Mouse (Mus musculus) yolk sac, embryonic 10.5 days (tissue): ENCODE results near the gene Ednrb.
A peak's percentile ranks its signal among the peaks of the same experiment; 100 is the strongest.

Experiments used
- DNase-seq: peaks from one replicate; pipeline ENCODE4 v3.0.0-alpha.2; 2017; ENCODE audit warnings: low spot score

The Ednrb gene

DNA sequence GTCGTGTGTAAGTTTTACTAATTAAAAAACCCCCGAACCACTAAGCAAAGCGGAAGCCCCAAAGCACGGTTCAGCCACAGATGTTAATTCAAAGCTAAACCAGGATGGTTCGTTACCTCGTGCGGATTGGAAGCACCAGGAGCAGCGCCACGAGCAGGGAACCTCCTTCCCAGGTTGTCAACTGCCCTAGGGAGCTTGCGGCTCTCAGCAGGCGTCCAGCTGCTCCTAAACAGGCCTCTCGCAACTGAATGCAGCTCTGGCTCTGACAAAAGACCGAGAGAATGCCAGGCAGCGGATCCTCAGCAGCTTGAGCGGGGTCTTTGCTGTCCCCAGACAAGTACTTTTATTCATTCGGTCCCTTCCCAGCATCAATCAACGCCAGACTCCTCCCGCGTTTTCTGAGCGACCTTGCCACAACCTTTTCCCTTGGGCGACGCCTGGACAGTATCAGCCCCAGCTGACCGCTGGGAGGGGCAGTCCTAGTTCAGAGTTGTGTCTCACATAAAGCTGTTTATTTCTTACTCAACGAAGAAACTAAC is at the start of gene Ednrb:
Gene Ednrb, minus strand, starts transcription at position 392 of the 539 bp plus-strand sequence.
- peak; percentile 45 for DNase-seq

- DNase-seq = no peak
Measured at GRCm38 (mm10) chr14:103892411-103892938, 48.3 kb upstream of the Ednrb start.

DNA sequence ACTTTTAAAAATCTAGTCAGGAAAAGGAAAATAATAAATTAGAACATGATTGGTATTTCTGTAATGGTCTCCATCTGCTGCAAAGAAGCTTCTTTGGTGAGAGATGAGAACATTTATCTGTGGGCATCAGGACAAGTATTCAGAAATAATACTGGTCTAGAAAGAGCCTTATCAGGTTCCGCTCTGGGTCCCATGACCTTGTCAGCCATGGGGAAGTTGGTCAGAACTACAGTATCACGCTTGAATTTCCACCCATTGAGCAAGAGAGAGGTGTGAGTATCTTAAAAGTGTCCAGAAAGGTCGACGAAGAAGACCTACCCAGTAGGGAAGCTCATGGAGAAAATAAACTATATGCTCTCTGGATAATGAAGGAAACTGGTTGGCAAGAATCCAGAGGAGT is 46.6 kb upstream of the Ednrb start:
- DNase-seq = no peak

GRCm38 (mm10) chr14:103884892-103885575 is 40.8 kb upstream of the Ednrb start:
- no peak for DNase-seq

GRCm38 (mm10) chr14:103882943-103883342 is 38.7 kb upstream of the Ednrb start:
- no peak for DNase-seq

DNA sequence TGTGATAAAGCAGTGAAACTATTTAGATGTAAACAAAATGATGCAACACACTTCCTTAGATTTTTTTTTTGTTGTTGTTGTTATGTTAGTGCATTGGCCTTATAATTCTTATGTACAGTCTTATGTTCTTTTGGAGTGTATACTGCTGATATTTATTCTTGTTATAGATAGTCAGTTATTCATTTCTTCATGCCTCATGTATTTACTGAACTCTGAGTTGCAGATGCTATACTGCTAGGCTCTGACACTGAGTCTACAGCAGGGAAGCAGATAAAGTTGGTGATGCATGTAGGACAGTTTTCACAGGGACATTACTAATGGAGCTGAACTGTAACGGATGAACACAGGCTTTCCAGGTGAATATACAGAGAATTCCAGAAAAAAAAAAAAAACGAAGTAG is 32.9 kb upstream of the Ednrb start:
- no peak for DNase-seq

GRCm38 (mm10) chr14:103876598-103876997 is 32.4 kb upstream of the Ednrb start:
- DNase-seq = no peak

GRCm38 (mm10) chr14:103866636-103867035 is 22.4 kb upstream of the Ednrb start:
- DNase-seq = no peak

DNA sequence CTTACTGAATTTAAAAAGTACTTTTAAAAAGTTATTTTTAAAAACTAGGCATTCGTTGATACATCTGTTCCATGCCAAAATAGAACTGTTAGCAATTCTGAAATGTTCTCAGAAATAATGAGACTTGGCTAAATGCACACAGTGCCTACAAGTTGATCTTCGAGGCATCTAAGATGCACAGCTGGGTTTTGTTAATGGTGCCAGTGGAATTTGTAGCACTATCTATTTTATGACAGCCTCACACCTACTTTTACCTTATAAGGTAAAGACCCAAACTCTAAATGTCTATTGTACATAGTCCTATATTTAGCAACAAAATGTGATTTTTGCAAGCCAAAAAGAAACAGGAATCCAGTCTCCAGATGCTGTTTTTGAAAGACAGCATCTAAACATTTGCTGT is 21.0 kb upstream of the Ednrb start:
- DNase-seq = no peak

- DNase-seq = no peak
Measured at GRCm38 (mm10) chr14:103850071-103850845, 6.1 kb upstream of the Ednrb start.

DNA sequence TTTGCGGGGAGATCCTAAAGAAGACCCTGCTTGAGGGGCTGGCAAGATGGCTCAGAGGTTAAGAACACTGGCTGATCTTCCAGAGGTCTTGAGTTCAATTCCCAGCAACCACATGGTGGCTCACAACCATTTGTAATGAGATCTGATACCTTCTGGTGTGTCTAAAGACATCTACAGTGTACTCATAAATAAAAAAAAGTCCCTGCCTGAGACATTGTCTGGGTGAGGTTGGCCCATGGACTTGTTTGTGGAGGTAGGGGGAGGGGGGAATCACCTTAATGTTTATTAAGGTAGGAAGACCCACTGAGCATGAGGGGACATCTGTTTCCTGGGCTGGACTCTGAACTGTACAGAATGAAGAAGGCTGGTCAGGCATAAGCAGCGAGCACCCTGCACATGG is 1.5 kb upstream of the Ednrb start:
- DNase-seq = no peak

DNA sequence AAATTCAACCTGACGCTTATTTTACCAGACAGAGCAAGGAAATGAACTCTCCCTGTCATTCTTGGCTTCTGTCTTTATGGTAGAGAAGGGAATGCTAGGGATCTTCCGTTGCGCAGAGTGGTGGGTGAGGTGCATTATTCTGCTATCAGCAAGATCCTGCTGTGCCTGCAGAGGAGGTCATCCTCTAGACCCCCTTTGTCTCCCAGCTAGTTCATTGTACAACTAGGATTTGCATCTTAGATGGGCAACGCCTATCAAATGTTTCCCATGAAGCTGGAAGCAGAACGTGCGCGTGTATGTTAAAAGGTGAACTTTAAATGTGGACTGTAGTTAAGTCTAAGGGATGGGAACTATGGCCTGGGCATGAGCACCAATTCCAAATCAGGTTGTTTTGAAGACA is 742 bp upstream of the Ednrb start:
- DNase-seq = no peak

- peak; percentile 47 for DNase-seq
Measured at GRCm38 (mm10) chr14:103843371-103844001, 716 bp downstream of the Ednrb start.

- DNase-seq = no peak
Measured at GRCm38 (mm10) chr14:103842896-103843295, 1.3 kb downstream of the Ednrb start.

DNA sequence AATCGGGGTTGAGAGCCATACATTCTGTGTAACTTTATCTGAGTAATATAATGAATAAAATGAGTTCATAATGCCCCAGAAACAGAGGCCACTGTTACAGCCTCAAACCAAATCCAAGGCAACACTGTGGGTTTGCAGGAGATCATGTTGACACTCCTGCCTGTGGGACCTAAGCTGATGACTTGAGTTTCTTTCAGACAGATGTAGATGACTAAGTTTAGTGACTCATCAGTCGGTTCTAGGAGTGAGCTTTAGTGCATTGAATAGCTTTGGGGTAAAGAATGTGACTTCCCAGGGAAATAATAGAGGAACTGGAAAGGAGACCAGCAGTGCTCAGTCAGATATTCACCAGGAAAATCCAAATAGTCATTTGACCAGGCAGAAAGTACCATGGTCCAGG is 3.8 kb downstream of the Ednrb start:
- no peak for DNase-seq

DNA sequence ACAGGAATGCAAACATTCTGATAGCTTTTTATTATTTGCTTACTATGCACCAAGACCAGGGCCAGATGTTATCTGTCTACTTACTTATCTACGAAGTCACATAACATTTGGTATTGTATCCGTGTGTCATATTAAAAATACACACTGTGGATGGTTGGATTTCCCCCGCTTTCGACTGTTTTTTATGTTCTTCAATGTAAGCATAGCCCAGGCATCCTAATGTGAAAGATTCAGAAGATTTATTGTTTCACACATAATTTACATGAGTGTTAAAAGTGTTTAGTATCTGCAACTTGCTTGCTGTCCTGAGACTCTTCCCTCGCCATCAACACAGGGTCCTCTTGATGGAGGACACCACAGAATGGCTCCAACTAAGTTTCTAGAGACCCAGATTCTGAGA is 5.3 kb downstream of the Ednrb start:
- no peak for DNase-seq

DNA sequence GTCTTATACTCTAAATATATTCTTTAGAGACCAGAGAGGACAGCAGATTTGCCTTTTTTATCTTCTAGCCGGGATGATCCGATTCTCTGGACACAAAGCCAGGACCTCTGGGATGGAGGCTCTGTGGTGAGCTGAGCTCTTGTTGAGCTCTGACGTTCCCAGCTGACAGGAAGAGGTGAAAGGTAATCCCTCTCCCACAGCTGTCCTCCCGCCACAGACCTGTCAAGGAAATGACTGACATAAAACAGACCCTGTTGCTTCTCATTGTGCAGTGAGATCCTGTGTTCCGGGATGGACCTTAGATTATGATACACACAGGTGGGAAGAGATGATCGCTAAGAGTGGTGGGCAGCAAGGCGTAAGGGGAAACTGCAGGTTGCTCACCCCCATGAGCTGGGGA is 9.6 kb downstream of the Ednrb start:
- peak; percentile 13 for DNase-seq

GRCm38 (mm10) chr14:103834147-103834546 is 10.1 kb downstream of the Ednrb start:
- DNase-seq = no peak

GRCm38 (mm10) chr14:103832472-103832871 is 11.7 kb downstream of the Ednrb start:
- DNase-seq = peak; percentile 46

GRCm38 (mm10) chr14:103831007-103831406 is 13.2 kb downstream of the Ednrb start:
- peak; percentile 13 for DNase-seq

DNA sequence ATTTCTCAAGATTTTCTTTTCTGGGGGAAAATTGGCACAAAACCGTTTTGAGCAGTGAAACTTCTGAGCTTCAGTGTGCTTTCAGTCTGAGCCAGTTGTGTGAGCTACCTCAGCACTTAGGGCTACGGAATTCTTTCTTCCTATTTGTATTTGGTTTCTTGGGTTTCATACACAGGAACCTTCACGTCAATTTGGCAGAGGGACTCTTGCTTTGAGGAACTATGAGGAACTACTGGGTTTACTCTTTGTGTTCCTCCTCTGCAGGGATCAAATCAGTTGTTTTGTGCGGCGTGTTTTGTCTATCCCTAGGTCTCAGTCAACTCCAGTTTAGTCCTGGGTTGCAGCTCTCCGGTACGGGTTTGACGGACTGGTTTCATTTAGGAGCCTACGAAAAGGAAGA is 17.9 kb downstream of the Ednrb start:
- DNase-seq = no peak

DNA sequence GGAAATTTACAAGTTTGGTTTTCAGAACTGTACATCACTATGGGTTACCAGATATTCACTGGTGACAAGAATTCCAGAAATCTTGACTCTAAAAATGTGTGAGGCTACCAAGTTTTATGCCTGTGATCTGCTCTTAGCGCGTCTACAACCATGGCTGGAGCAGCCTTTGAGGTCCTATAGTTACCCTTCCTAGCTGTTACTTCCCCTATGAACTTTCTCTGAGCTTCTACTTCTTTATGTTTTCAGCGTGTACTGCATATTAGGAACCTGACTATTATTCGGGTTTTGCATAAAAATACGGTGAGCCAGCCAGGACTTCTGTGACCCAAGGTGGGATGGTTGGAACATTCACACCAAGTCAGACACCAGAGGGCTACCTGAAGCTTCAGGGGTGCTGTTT is 18.3 kb downstream of the Ednrb start:
- no peak for DNase-seq

- DNase-seq = no peak
Measured at GRCm38 (mm10) chr14:103823501-103823900, 20.7 kb downstream of the Ednrb start.
